Mouse (Mus musculus) liver, postnatal 0 days (tissue): ENCODE measurements around the gene Slc24a1. TPM values are rescaled to one million over a fixed set of nuclear protein-coding genes. Genes with fewer than 3 reads are reported as not detected.
"Not testable (repeated sequence)": the region's sequence is repeated elsewhere in the genome, so short reads cannot be mapped to it uniquely, and the experiment has no call there.

Experiments used
- ATAC-seq: fragments of 200-750 bp; cut with Nextera tagmentation; 2 replicates; pipeline ENCODE4 v1.8.0; 2017; ENCODE audit warnings: mild to moderate bottlenecking, moderate library complexity
- DNase-seq: peaks from one replicate; pipeline ENCODE4 v3.0.0-alpha.2; 2016
- H3K27ac ChIP-seq: fragments of 300-500 bp; sonication (generic); 2 replicates; pipeline ENCODE4 v1.5.1; 2014; ENCODE audit warnings: antibody characterized with exemption, moderate library complexity, mild to moderate bottlenecking, low read depth
- H3K27me3 ChIP-seq: fragments of 300-500 bp; sonication (generic); 2 replicates; pipeline ENCODE4 v1.6.1; 2014; ENCODE audit warnings: low read length, control low read depth, mixed read lengths; ENCODE audit not compliant: insufficient read depth
- H3K36me3 ChIP-seq: fragments of 300-500 bp; sonication (generic); replicated peaks from 2 replicates; pipeline ENCODE4 v1.6.1; 2014; ENCODE audit warnings: mild to moderate bottlenecking, control low read depth, low read length, moderate library complexity, mixed read lengths; ENCODE audit not compliant: insufficient read depth
- H3K4me1 ChIP-seq: fragments of 300-500 bp; sonication (generic); 2 replicates; pipeline ENCODE4 v1.6.1; 2014; ENCODE audit warnings: antibody characterized with exemption, mild to moderate bottlenecking, control low read depth; ENCODE audit not compliant: insufficient read depth
- H3K4me2 ChIP-seq: fragments of 300-500 bp; sonication (generic); 2 replicates; pipeline ENCODE4 v1.6.1; 2014; ENCODE audit warnings: low read depth, mild to moderate bottlenecking, low read length, moderate library complexity, mixed read lengths
- H3K4me3 ChIP-seq: fragments of 300-500 bp; sonication (generic); 2 replicates; pipeline ENCODE4 v1.5.1; 2014; ENCODE audit warnings: low read depth, low read length
- H3K9ac ChIP-seq: fragments of 300-500 bp; sonication (generic); replicated peaks from 2 replicates; pipeline ENCODE4 v1.6.1; 2014; ENCODE audit warnings: mild to moderate bottlenecking, moderate library complexity
- H3K9me3 ChIP-seq: fragments of 300-500 bp; sonication (generic); 2 replicates; pipeline ENCODE4 v1.6.1; 2016; ENCODE audit warnings: mild to moderate bottlenecking, control low read depth, low read length, mixed read lengths
- CTCF ChIP-seq: sonication (generic); IDR thresholded peaks from 2 replicates; pipeline ENCODE4 v1.5.1; 2016; ENCODE audit warnings: antibody characterized with exemption, low read depth
- EP300 ChIP-seq: IDR thresholded peaks from 2 replicates; pipeline ENCODE4 v1.6.1; 2016; ENCODE audit warnings: antibody characterized with exemption, low read depth, mild to moderate bottlenecking
- WGBS: fragments of 180-500 bp; shearing (Covaris S2); extraction: QIAGEN DNeasy Blood & Tissue Kit; methylation state at CpG from one replicate; pipeline ENCODE4 v1.1.7; 2014; ENCODE audit not compliant: insufficient replicate concordance; 5-methylcytosine and 5-hydroxymethylcytosine counted together
- polyA plus RNA-seq: library from polyadenylated mRNA; unstranded; fragments of >200 nt; fragmentation: Nextera tagmentation; extraction: Ambion mirVana; gene quantifications from 2 replicates; pipeline ENCODE4 v1.2.1, GENCODE M21; 2015

Slc24a1 gene
- polyA plus RNA-seq, result 0.02 and 0.04 TPM in 2 replicates

DNA sequence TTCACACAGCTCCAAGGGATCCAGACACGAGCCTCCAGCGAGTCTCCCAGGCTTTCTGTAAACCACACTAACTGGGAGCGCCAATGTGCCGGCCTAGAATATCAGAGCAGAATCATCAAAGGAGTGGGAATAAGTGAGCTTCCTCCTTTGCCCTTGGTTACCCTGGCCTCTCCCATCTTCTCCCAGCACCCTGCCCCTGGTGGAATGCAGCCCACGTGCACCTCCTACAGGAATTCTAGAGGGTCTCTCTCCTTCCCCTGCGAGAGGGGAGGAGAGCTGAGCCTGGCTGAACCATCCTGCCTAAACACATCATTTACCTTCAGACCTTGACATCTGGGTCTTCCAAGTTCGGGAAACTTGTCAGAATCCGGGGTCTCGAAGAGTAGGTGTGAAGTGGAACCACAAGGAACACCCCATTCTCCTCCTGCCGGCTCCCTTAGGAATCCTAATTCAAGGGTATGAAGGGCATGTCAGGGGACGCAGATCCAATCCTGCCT, at the start of gene Slc24a1:
Gene Slc24a1, minus strand, starts transcription at position 447 of the 497 bp plus-strand sequence.
- H3K9ac ChIP-seq, result no peak within 1 kb of the TSS
- no peak within 1 kb of the TSS for H3K4me3 ChIP-seq
- H3K4me1 ChIP-seq, result peaks cover 12% of the 10 kb centered on the region
- no peaks in the 10 kb centered on the region for H3K9me3 ChIP-seq
- TF ChIP-seq EP300, result no peak
- TF ChIP-seq CTCF, result no peak
- H3K27ac ChIP-seq, result no peak within 1 kb of the TSS
- DNase-seq (no peak), ATAC-seq (no peak)
- WGBS, result 50% methylated on average over 11 of the region's 11 CpGs
- no peaks in the 10 kb centered on the region for H3K36me3 ChIP-seq
- 0 out of 2 replicates have a peak, but pooled peaks cover 8% of the 10 kb centered on the region for H3K27me3 ChIP-seq
- no peak within 1 kb of the TSS for H3K4me2 ChIP-seq

- not testable (repeated sequence) for ATAC-seq
- H3K36me3 ChIP-seq, result peaks cover 37% of the 10 kb centered on the region
- 76% methylated on average over 1 of the region's 1 CpGs for WGBS
Observed at GRCm38 (mm10) chr9:64995464-64995863, 44.1 kb upstream of the Slc24a1 start.

DNA sequence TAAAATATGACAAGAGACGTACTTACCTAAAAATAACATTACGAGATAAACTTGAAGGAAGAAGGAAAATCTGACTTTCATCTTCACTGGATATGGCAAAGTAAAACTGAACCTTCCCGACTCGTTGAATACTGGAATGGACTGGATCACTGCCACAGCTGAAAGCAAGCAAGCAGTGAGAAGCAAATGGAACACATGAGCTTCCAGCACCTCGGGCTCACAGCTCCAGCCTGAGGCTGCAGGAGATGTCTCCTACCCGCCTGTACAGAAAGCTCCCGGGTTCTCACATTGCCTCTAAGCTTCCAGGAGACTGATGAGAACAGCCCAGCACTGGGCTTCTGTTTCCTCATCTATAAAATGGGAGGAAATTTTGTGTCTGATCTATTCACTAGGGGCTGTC, 38.9 kb upstream of the Slc24a1 start:
- TF ChIP-seq EP300, result no peak
- TF ChIP-seq CTCF, result no peak
- no peak overlapping the region for H3K27ac ChIP-seq

More at GRCm38 (mm10) chr9:64995464-64995863, 44.1 kb upstream of the Slc24a1 start:
- not testable (repeated sequence) for H3K9ac ChIP-seq, DNase-seq, H3K9me3 ChIP-seq, H3K27me3 ChIP-seq, H3K4me3 ChIP-seq, H3K4me2 ChIP-seq, H3K4me1 ChIP-seq, H3K27ac ChIP-seq
- TF ChIP-seq CTCF, result peak; percentile 19

DNA sequence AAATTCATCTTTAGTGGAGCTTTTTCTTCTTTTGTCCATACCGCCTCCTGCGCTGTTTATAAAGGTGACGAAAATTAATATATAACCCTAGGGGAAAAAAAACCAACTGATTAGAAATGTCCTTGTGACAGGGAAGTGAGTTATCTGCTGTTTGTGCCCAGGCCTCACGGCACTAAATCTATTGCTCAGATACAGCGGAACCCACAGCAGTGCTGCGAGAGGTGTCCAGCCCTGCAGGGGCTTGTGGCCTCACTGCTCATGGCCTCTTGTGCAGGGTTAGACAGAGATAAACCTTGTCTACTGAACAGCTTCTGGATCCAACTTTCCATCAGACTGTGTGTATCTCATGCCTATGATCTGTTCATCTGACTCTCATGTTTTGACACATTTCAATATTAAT, 37.0 kb upstream of the Slc24a1 start:
- Histone ChIP-seq H3K9me3 (no peaks in the 10 kb centered on the region), H3K27ac (no peak overlapping the region), H3K27me3 (no peaks in the 10 kb centered on the region), H3K4me1 (no peaks in the 10 kb centered on the region), H3K9ac (no peak overlapping the region), H3K36me3 (peaks cover 75% of the 10 kb centered on the region), H3K4me3 (no peak overlapping the region), H3K4me2 (no peak overlapping the region)
- ATAC-seq, result no peak
- WGBS, result 68% methylated on average over 6 of the region's 6 CpGs
- no peak for TF ChIP-seq CTCF
- TF ChIP-seq EP300, result no peak
- no peak for DNase-seq

More for the DNA sequence above, 38.9 kb upstream of the Slc24a1 start:
- H3K36me3 ChIP-seq, result peaks cover 65% of the 10 kb centered on the region
- H3K4me1 ChIP-seq, result no peaks in the 10 kb centered on the region
- H3K27me3 ChIP-seq, result no peaks in the 10 kb centered on the region
- DNase-seq (no peak), ATAC-seq (no peak)
- WGBS, result 86% methylated on average over 7 of the region's 7 CpGs
- H3K9me3 ChIP-seq, result no peaks in the 10 kb centered on the region
- H3K9ac ChIP-seq, result no peak overlapping the region
- no peak overlapping the region for H3K4me2 ChIP-seq
- H3K4me3 ChIP-seq, result no peak overlapping the region

DNA sequence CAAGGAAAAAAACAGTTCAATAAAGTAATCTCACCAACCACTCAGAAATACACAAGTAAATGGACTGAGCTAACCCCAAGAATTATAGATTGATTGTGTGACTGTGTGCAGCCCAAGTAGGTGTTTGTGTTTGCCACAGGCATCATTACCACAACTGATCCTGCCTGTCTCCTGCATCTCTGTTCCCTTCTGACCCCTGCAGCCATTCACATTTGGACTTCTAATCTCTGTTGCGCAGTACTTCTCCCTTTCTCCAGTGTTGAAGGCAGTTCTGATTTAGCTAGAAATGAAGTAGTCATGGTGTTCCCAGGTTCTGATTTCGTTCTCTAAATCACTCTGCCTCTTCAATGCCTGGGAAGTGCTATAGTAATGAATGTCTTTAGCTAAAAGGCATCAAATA, 36.2 kb upstream of the Slc24a1 start:
- ATAC-seq (no peak), DNase-seq (no peak)
- H3K9me3 ChIP-seq, result no peaks in the 10 kb centered on the region
- no peaks in the 10 kb centered on the region for H3K4me1 ChIP-seq
- H3K9ac ChIP-seq, result no peak overlapping the region
- no peaks in the 10 kb centered on the region for H3K27me3 ChIP-seq
- 83% methylated on average over 2 of the region's 2 CpGs for WGBS
- H3K4me2 ChIP-seq, result no peak overlapping the region
- H3K4me3 ChIP-seq, result no peak overlapping the region
- no peak overlapping the region for H3K27ac ChIP-seq
- peaks cover 77% of the 10 kb centered on the region for H3K36me3 ChIP-seq
- TF ChIP-seq CTCF, result no peak
- TF ChIP-seq EP300, result no peak

DNA sequence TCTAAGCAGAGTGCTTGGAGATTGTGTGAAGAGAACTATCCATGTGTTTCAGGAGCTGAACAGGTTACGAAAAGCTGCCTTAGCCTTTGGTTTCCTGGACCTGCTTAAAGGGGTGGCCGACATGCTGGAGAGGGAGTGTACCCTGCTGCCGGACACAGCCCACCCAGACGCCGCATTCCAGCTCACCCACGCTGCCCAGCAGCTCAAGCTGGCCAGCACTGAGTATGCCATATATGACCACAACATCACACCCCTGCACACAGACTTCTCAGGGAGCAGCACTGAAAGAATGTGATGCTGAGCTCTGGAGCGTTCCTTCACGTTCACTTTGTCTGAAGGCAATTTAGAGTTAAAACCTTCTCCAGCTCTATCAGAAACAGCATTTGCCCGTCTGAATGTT, 34.4 kb upstream of the Slc24a1 start:
- Histone ChIP-seq H3K27ac (no peak overlapping the region), H3K4me3 (no peak overlapping the region), H3K9ac (no peak overlapping the region), H3K4me1 (no peaks in the 10 kb centered on the region), H3K36me3 (peaks cover 84% of the 10 kb centered on the region), H3K4me2 (no peak overlapping the region), H3K27me3 (no peaks in the 10 kb centered on the region), H3K9me3 (no peaks in the 10 kb centered on the region)
- TF ChIP-seq CTCF (no peak), EP300 (no peak)
- ATAC-seq, result no peak
- DNase-seq, result no peak
- WGBS, result 87% methylated on average over 9 of the region's 9 CpGs
